Mouse (Mus musculus) midbrain, embryonic 12.5 days (tissue): ENCODE measurements at regions not wholly inside any gene's neighbourhood (a gene's known extent, or its start where the extent isn't known, plus 50 kb on each side); places are given as distances from the start of the nearest gene placed in this dataset.

Experiments
- ATAC-seq: fragments of 200-750 bp; cut with Nextera tagmentation; 2 replicates; pipeline ENCODE4 v1.8.0; 2017; ENCODE audit warnings: low read depth, moderate TSS enrichment, moderate library complexity; ENCODE audit not compliant: low FRiP score
- H3K27ac ChIP-seq: fragments of 300-500 bp; sonication (generic); replicated peaks from 2 replicates; pipeline ENCODE4 v1.5.1; 2016; ENCODE audit warnings: mild to moderate bottlenecking
- H3K27me3 ChIP-seq: fragments of 300-500 bp; sonication (generic); 2 replicates; pipeline ENCODE4 v1.6.1; 2016; ENCODE audit warnings: mild to moderate bottlenecking
- H3K36me3 ChIP-seq: fragments of 300-500 bp; sonication (generic); 2 replicates; pipeline ENCODE4 v1.6.1; 2016
- H3K4me1 ChIP-seq: fragments of 300-500 bp; sonication (generic); 2 replicates; pipeline ENCODE4 v1.6.1; 2016
- H3K4me2 ChIP-seq: fragments of 300-500 bp; sonication (generic); replicated peaks from 2 replicates; pipeline ENCODE4 v1.6.1; 2016; ENCODE audit warnings: mild to moderate bottlenecking, moderate library complexity
- H3K4me3 ChIP-seq: fragments of 300-500 bp; sonication (generic); 2 replicates; pipeline ENCODE4 v1.5.1; 2016; ENCODE audit warnings: mild to moderate bottlenecking
- H3K9ac ChIP-seq: fragments of 300-500 bp; sonication (generic); replicated peaks from 2 replicates; pipeline ENCODE4 v1.6.1; 2016; ENCODE audit warnings: mild to moderate bottlenecking, moderate library complexity
- H3K9me3 ChIP-seq: fragments of 300-500 bp; sonication (generic); 2 replicates; pipeline ENCODE4 v1.6.1; 2016; ENCODE audit warnings: mild to moderate bottlenecking
- WGBS: fragments of 180-500 bp; shearing (Covaris S2); methylation state at CpG from one replicate; pipeline ENCODE4 v1.1.7; 2016; 5-methylcytosine and 5-hydroxymethylcytosine counted together

DNA sequence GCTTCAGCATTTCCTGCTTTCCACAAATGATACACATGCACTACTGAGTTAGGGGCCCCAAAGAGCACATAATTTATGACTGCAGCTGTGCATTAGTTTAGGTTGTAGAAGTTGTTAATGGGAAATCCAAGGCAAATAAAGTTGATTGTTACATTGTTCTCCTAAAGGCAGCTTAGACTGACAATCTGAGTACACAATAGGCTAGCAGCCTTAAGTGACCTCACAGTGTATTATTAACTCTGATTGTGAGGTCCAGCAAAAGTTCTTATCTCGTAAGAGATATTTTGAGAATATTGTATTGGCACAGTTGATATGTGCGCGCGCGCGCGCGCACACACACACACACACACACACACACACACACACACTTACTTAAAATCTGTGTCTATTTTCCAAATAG lies 70.5 kb upstream of the Yae1d1 start:
- ATAC-seq: no peak
- WGBS: 95% methylated on average over 8 of the region's 8 CpGs
- no peak overlapping the region for H3K4me3 ChIP-seq

DNA sequence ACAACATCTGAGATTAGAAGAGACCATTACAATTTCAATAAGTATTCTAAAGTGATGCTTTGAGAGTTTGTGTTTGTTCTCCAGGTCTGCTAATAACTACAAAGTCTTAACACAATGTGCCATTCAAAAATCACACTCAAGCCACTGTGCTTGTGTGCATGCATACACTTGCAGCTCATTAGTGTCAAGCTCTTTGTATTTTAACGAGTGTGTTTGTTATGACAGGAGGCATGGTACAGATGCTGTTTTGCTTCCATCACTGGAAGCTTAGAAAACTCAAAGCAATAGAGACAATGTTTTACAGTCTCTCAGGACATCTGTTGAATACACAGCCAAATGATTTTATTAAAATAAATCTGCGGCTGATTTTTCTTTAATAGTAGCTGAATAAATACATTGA lies 67.1 kb upstream of the Yae1d1 start:
- Histone ChIP-seq H3K9ac (no peak overlapping the region), H3K4me2 (no peak overlapping the region), H3K27me3 (no peaks in the 10 kb centered on the region), H3K27ac (no peak overlapping the region), H3K4me1 (no peaks in the 10 kb centered on the region), H3K9me3 (no peaks in the 10 kb centered on the region), H3K36me3 (no peaks in the 10 kb centered on the region), H3K4me3 (no peak overlapping the region)
- no peak for ATAC-seq
- 84% methylated on average over 2 of the region's 2 CpGs for WGBS

More for the DNA sequence above, 70.5 kb upstream of the Yae1d1 start:
- Histone ChIP-seq H3K4me1 (no peaks in the 10 kb centered on the region), H3K9me3 (no peaks in the 10 kb centered on the region), H3K27me3 (no peaks in the 10 kb centered on the region), H3K4me2 (no peak overlapping the region), H3K27ac (no peak overlapping the region), H3K9ac (no peak overlapping the region), H3K36me3 (no peaks in the 10 kb centered on the region)

DNA sequence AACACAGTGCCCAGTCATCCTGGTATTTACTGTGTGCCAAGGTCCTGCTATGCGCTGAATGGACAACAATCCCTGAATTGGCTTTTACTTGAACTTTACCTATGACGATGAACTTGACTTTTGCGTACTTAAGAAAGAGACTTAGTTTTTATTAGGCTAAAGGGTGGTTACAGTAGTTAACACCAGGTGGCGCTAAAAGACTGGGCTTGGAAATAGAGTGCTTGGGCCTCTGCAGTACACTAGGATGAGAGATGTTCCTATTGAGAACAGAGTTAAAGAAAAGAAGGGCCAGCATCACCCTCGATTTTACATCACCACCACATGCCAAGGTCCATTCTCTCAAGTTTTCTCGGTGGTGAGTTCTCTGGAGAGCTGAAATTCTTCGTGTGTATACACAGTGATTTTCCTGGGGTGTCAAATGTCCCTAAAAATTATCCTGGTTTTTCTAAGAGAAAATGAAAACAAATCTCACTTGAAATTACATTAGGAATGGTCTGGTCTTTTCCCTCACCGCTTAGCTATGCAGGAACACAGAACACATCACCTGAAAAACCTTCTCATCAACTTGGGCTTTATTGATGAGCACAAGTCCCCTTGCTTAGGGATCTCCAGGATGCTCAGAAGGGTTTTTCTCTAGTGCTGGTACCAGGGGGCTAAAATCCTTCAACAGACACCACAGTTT lies 64.2 kb upstream of the Yae1d1 start:
- Histone ChIP-seq H3K36me3 (no peaks in the 10 kb centered on the region), H3K4me1 (no peaks in the 10 kb centered on the region), H3K4me3 (no peak overlapping the region), H3K27me3 (no peaks in the 10 kb centered on the region), H3K9ac (no peak overlapping the region), H3K4me2 (no peak overlapping the region), H3K27ac (no peak overlapping the region), H3K9me3 (peaks cover 11% of the 10 kb centered on the region; the same call in 1 of the 2 replicates)
- ATAC-seq: peak; percentile 83
- WGBS: 33% methylated on average over 8 of the region's 8 CpGs

DNA sequence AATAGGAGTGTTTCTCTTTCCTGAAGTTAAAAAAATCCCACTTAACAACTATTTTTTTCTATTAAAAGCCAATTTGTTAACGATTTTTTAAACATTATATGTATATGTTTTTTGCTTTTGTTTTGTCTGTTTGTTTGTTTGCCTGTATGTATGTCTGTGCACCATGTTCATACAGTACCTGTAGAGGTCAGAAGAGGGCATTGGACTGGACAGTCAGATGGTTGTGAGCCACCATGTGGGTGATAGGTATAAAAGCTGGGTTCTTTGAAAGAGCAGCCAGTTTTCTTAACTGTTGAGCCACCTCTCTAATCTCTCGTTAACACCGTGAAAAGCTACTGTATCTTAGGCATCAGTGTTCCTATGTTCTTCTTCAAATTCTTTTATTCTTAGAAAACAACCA lies 63.7 kb upstream of the Yae1d1 start:
- WGBS: 72% methylated on average over 3 of the region's 3 CpGs
- ATAC-seq: peak; percentile 63; the same call in 1 of the 2 replicates
- no peak overlapping the region for H3K4me3 ChIP-seq
- no peak overlapping the region for H3K27ac ChIP-seq
- H3K27me3 ChIP-seq: no peaks in the 10 kb centered on the region
- H3K9ac ChIP-seq: no peak overlapping the region
- H3K4me2 ChIP-seq: no peak overlapping the region
- no peaks in the 10 kb centered on the region for H3K36me3 ChIP-seq
- no peaks in the 10 kb centered on the region for H3K4me1 ChIP-seq
- peaks cover 11% of the 10 kb centered on the region; the same call in 1 of the 2 replicates for H3K9me3 ChIP-seq

DNA sequence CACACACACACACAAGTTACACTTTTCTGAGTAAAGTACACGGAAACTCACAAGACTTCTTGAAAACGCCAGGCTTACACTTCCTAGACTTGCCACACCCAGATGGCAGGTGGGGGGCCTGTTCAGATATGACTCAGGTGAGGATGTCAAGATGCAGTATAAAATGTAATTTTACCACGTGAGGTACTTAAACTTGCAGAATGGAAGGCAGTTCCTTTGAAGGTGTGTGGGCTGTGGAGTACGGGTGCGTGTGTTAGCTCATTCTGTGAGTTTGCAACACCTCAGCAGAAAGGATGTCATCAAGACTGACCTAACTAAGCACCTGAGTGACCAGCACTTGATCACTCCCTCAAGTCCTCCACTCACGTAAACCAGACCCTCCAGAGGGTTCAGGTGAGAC lies 50.0 kb upstream of the Yae1d1 start:
- Histone ChIP-seq H3K27ac (no peak overlapping the region), H3K9me3 (no peaks in the 10 kb centered on the region), H3K9ac (no peak overlapping the region), H3K27me3 (no peaks in the 10 kb centered on the region), H3K4me2 (no peak overlapping the region), H3K4me1 (no peaks in the 10 kb centered on the region), H3K36me3 (no peaks in the 10 kb centered on the region), H3K4me3 (no peak overlapping the region)
- WGBS: 88% methylated on average over 6 of the region's 6 CpGs
- ATAC-seq: no peak
